Mouse (Mus musculus) midbrain, postnatal 0 days (tissue): ENCODE measurements at regions not wholly inside any gene's neighbourhood (a gene's known extent, or its start where the extent isn't known, plus 50 kb on each side); places are given as distances from the start of the nearest gene placed in this dataset.
"Not testable (repeated sequence)": the region's sequence is repeated elsewhere in the genome, so short reads cannot be mapped to it uniquely, and the experiment has no call there.

Experiments used
- ATAC-seq: fragments of 200-750 bp; cut with Nextera tagmentation; 2 replicates; pipeline ENCODE4 v1.8.0; 2017; ENCODE audit warnings: moderate number of reproducible peaks, mild to moderate bottlenecking, moderate TSS enrichment, moderate library complexity; ENCODE audit not compliant: low FRiP score
- DNase-seq: peaks from one replicate; pipeline ENCODE4 v3.0.0-alpha.2; 2015; ENCODE audit warnings: low spot score
- H3K27ac ChIP-seq: fragments of 300-500 bp; sonication (generic); 2 replicates; pipeline ENCODE4 v1.5.1; 2014; ENCODE audit warnings: low read depth, mild to moderate bottlenecking, low read length, mixed read lengths
- H3K27me3 ChIP-seq: fragments of 300-500 bp; sonication (generic); 2 replicates; pipeline ENCODE4 v1.6.1; 2014; ENCODE audit warnings: low read length, control low read depth, mixed read lengths; ENCODE audit not compliant: insufficient read depth
- H3K36me3 ChIP-seq: fragments of 300-500 bp; sonication (generic); 2 replicates; pipeline ENCODE4 v1.6.1; 2014; ENCODE audit warnings: low read length, control low read depth, mixed read lengths; ENCODE audit not compliant: insufficient read depth
- H3K4me1 ChIP-seq: fragments of 300-500 bp; sonication (generic); 2 replicates; pipeline ENCODE4 v1.6.1; 2014; ENCODE audit warnings: mild to moderate bottlenecking, control low read depth, antibody characterized with exemption, low read length, mixed read lengths; ENCODE audit not compliant: insufficient read depth
- H3K4me2 ChIP-seq: fragments of 300-500 bp; sonication (generic); 2 replicates; pipeline ENCODE4 v1.6.1; 2014; ENCODE audit warnings: low read depth, mild to moderate bottlenecking, low read length, mixed read lengths; ENCODE audit not compliant: poor library complexity, severe bottlenecking
- H3K4me3 ChIP-seq: fragments of 300-500 bp; sonication (generic); 2 replicates; pipeline ENCODE4 v1.5.1; 2014; ENCODE audit warnings: low read depth, mild to moderate bottlenecking, low read length, moderate library complexity
- H3K9ac ChIP-seq: fragments of 300-500 bp; sonication (generic); replicated peaks from 2 replicates; pipeline ENCODE4 v1.6.1; 2014; ENCODE audit warnings: mild to moderate bottlenecking, low read length, moderate library complexity, mixed read lengths; ENCODE audit not compliant: poor library complexity, severe bottlenecking
- H3K9me3 ChIP-seq: fragments of 300-500 bp; sonication (generic); 2 replicates; pipeline ENCODE4 v1.6.1; 2016; ENCODE audit warnings: low read length, control low read depth
- CTCF ChIP-seq: IDR thresholded peaks from 2 replicates; pipeline ENCODE4 v1.5.1; 2016; ENCODE audit warnings: antibody characterized with exemption, mild to moderate bottlenecking
- WGBS: fragments of 180-500 bp; shearing (Covaris S2); extraction: QIAGEN DNeasy Blood & Tissue Kit; methylation state at CpG from one replicate; pipeline ENCODE4 v1.1.7; 2014; 5-methylcytosine and 5-hydroxymethylcytosine counted together

- H3K27ac ChIP-seq: no peak overlapping the region
- no peaks in the 10 kb centered on the region for H3K9me3 ChIP-seq
- no peak overlapping the region for H3K9ac ChIP-seq
- H3K36me3 ChIP-seq: no peaks in the 10 kb centered on the region
- 50% methylated on average over 2 of the region's 2 CpGs for WGBS
- TF ChIP-seq CTCF: no peak
- no peak for ATAC-seq
- H3K4me1 ChIP-seq: peaks cover 5% of the 10 kb centered on the region; the same call in 1 of the 2 replicates
- H3K4me3 ChIP-seq: no peak overlapping the region
- H3K27me3 ChIP-seq: no peaks in the 10 kb centered on the region
- peak overlapping the region; percentile 48 for H3K4me2 ChIP-seq
- peak; percentile 25 for DNase-seq
Measured at GRCm38 (mm10) chr17:85858516-85858915, 170.4 kb upstream of the Six2 start.

GRCm38 (mm10) chr17:85857705-85858472, 169.8 kb upstream of the Six2 start:
- H3K4me1 ChIP-seq: peaks cover 5% of the 10 kb centered on the region; the same call in 1 of the 2 replicates
- 0 out of 2 replicates have a peak overlapping the region, but pooled peaks have one; percentile 24 for H3K9ac ChIP-seq
- no peak for TF ChIP-seq CTCF
- H3K4me2 ChIP-seq: peak overlapping the region; percentile 48
- peak overlapping the region; percentile 24 for H3K4me3 ChIP-seq
- WGBS: 22% methylated on average over 22 of the region's 22 CpGs
- DNase-seq (peak; percentile 51), ATAC-seq (no peak)
- no peak overlapping the region for H3K27ac ChIP-seq
- no peaks in the 10 kb centered on the region for H3K9me3 ChIP-seq
- H3K36me3 ChIP-seq: no peaks in the 10 kb centered on the region
- H3K27me3 ChIP-seq: no peaks in the 10 kb centered on the region

DNA sequence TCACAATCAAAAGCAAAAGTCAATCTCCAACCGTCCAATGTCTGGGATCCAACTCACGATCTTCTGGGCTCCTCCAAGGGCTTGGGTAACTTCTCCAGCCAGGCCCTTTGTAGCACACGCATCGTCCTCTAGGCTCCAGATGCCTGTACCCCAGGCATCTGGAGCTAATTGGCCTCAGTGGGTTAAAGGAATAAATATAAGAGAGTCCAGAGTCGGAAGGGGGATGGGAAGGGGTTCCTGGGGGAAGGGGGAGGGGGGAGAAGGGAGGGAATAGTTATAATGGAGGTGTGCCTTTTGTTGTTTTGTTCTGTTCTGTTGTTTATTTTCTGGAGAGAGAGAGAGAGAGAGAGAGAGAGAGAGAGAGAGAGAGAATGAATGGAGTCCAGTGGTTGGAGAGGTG, 168.8 kb upstream of the Six2 start:
- WGBS: 37% methylated on average over 3 of the region's 5 CpGs
- H3K27me3 ChIP-seq, H3K9ac ChIP-seq, DNase-seq, ATAC-seq, H3K4me1 ChIP-seq, H3K27ac ChIP-seq, H3K4me2 ChIP-seq, H3K4me3 ChIP-seq, H3K9me3 ChIP-seq, H3K36me3 ChIP-seq: not testable (repeated sequence)

DNA sequence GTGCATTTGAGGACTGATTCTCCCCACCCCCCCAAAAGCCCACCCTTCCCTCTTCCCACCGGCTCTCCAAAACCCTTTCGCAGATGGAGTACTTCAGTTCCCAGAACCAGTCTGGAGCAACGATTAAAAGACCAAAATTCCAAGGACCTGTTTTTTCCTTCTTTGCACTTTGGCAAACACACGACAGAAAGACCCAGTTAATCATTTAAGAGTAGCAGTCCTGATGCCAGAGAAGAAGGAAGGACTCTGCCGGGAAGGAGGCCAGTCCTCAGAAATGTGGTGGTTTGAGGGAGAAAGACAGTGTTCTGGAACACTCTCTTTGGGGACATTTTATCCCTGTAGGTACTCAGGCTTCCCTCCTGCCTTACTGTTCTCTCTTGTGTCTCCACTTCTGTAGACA, 165.1 kb upstream of the Six2 start:
- no peak overlapping the region for H3K4me3 ChIP-seq
- WGBS: 89% methylated on average over 5 of the region's 5 CpGs
- no peak for ATAC-seq
- DNase-seq: no peak
- peaks cover 4% of the 10 kb centered on the region; the same call in 1 of the 2 replicates for H3K4me1 ChIP-seq
- no peaks in the 10 kb centered on the region for H3K9me3 ChIP-seq
- no peaks in the 10 kb centered on the region for H3K36me3 ChIP-seq
- no peaks in the 10 kb centered on the region for H3K27me3 ChIP-seq
- no peak for TF ChIP-seq CTCF
- H3K9ac ChIP-seq: no peak overlapping the region
- no peak overlapping the region for H3K4me2 ChIP-seq
- H3K27ac ChIP-seq: no peak overlapping the region

GRCm38 (mm10) chr17:85848526-85848925, 160.5 kb upstream of the Six2 start:
- no peak for ATAC-seq
- no peak for DNase-seq
- Histone ChIP-seq H3K27me3 (no peaks in the 10 kb centered on the region), H3K9ac (no peak overlapping the region), H3K36me3 (no peaks in the 10 kb centered on the region), H3K4me3 (no peak overlapping the region), H3K4me2 (no peak overlapping the region), H3K9me3 (no peaks in the 10 kb centered on the region), H3K27ac (no peak overlapping the region), H3K4me1 (no peaks in the 10 kb centered on the region)
- TF ChIP-seq CTCF: no peak
- WGBS: 98% methylated on average over 3 of the region's 3 CpGs

DNA sequence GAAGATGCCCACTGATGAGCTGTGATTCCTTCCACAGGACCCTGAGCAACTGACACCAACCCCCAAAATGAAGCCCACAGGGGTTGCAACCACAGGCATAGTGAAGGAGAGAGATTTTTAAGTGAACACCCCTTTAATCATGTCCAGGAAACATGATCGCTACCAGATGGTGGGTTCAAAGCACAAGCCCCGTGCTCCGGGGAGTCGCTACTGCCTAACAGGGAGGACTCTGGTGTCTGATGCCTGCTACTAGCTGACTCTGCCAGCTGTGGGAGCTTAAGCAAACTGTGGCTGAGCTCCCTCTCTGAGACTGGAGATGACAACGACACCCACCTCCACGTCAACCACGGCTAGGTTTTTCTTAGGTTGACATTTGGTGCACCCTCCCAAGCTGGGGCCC, 159.7 kb upstream of the Six2 start:
- WGBS: 78% methylated on average over 7 of the region's 7 CpGs
- no peak overlapping the region for H3K4me3 ChIP-seq
- no peaks in the 10 kb centered on the region for H3K4me1 ChIP-seq
- ATAC-seq: no peak
- H3K27ac ChIP-seq: no peak overlapping the region
- H3K9me3 ChIP-seq: no peaks in the 10 kb centered on the region
- no peak for TF ChIP-seq CTCF
- no peak overlapping the region for H3K4me2 ChIP-seq
- H3K36me3 ChIP-seq: no peaks in the 10 kb centered on the region
- H3K9ac ChIP-seq: no peak overlapping the region
- no peaks in the 10 kb centered on the region for H3K27me3 ChIP-seq
- no peak for DNase-seq
